Mouse (Mus musculus): ENCODE measurements at regions not wholly inside any gene's neighbourhood (a gene's known extent, or its start where the extent isn't known, plus 50 kb on each side); places are given as distances from the start of the nearest gene placed in this dataset.

DNA sequence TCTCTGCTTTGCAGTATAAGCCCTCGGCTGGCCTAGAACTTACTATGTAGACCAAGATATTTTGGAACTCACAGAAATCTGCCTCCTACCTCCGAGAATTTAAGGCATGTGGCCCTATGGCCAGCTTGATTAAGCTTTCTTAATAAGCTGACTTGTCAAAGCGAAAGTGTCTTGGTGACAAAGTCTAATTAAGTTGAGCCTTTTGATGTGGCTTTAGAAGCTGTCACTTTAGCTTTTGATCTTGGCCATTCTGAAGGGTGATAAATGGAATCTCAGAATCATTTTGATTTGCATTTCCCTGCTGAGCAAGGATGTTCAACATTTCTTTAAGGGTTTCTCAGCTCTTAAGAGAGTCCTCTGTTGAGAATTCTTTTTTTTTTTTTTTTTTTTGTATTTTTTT is 67.6 kb upstream of the Tdrd3 start:
- no peak for DNase-seq

- DNase-seq, result no peak
These were observed 50.6 kb upstream of the Tdrd3 start for GRCm38 (mm10) chr14:87365793-87366192.

Measured in adrenal gland, adult 2 months (tissue).